Mouse (Mus musculus): ENCODE data around the gene Stac3. TPM values are rescaled to one million over a fixed set of nuclear protein-coding genes. Genes with fewer than 3 reads are reported as not detected.

Gene Stac3
- polyA plus RNA-seq, 1 experiment from 2014 or later = not detected

- Histone ChIP-seq H3K36me3 (ENCODE audit: insufficient read depth) (peaks cover 9% of the 10 kb centered on the region; the same call in 1 of the 2 replicates), H3K4me3 (ENCODE audit: low read depth, low read length) (no peak overlapping the region), H3K9me3 (ENCODE audit: low read depth, low read length) (no peaks in the 10 kb centered on the region), H3K27ac (ENCODE audit: low read depth) (no peak overlapping the region), H3K9ac (no peak overlapping the region), H3K27me3 (ENCODE audit: insufficient read depth, low read length) (peaks cover 64% of the 10 kb centered on the region), H3K4me2 (no peak overlapping the region), H3K4me1 (ENCODE audit: insufficient read depth) (peaks cover 12% of the 10 kb centered on the region; the same call in 1 of the 2 replicates)
- TF ChIP-seq CTCF (IDR thresholded peaks at IDR 0.05; ENCODE audit: low read depth) = no peak
- DNase-seq (no peak), ATAC-seq (ENCODE audit: insufficient read depth) (no peak)
- WGBS = 6% methylated on average over 23 of the region's 23 CpGs
These were observed 23.3 kb downstream of the Stac3 start for GRCm38 (mm10) chr10:127524646-127525255.

- Histone ChIP-seq H3K9me3 (ENCODE audit: low read depth, low read length) (no peaks in the 10 kb centered on the region), H3K4me2 (peak overlapping the region; percentile 55), H3K27ac (ENCODE audit: low read depth) (no peak overlapping the region), H3K36me3 (ENCODE audit: insufficient read depth) (no peaks in the 10 kb centered on the region), H3K4me1 (ENCODE audit: insufficient read depth) (peaks cover 9% of the 10 kb centered on the region; the same call in 1 of the 2 replicates), H3K9ac (0 out of 2 replicates have a peak overlapping the region, but pooled peaks have one; percentile 20), H3K27me3 (ENCODE audit: insufficient read depth, low read length) (peaks cover 77% of the 10 kb centered on the region), H3K4me3 (ENCODE audit: low read depth, low read length) (peak overlapping the region; percentile 27)
- WGBS = 2% methylated on average over 26 of the region's 26 CpGs
- no peak for TF ChIP-seq CTCF (IDR thresholded peaks at IDR 0.05; ENCODE audit: low read depth)
- DNase-seq = no peak
- ATAC-seq (ENCODE audit: insufficient read depth) = no peak
These were observed 24.6 kb downstream of the Stac3 start for GRCm38 (mm10) chr10:127526048-127526447.

GRCm38 (mm10) chr10:127526681-127527080 is 25.2 kb downstream of the Stac3 start:
- DNase-seq = peak; percentile 75
- WGBS = under 1% methylated on average over 26 of the region's 26 CpGs
- Histone ChIP-seq H3K4me1 (ENCODE audit: insufficient read depth) (peaks cover 4% of the 10 kb centered on the region; the same call in 1 of the 2 replicates), H3K27ac (ENCODE audit: low read depth) (no peak overlapping the region), H3K4me2 (peak overlapping the region; percentile 55), H3K36me3 (ENCODE audit: insufficient read depth) (no peaks in the 10 kb centered on the region), H3K9me3 (ENCODE audit: low read depth, low read length) (no peaks in the 10 kb centered on the region), H3K4me3 (ENCODE audit: low read depth, low read length) (peak overlapping the region; percentile 27), H3K9ac (peak overlapping the region; percentile 20; the same call in 1 of the 2 replicates), H3K27me3 (ENCODE audit: insufficient read depth, low read length) (peaks cover 84% of the 10 kb centered on the region)
- peak; percentile 22; the same call in 1 of the 2 replicates for ATAC-seq (ENCODE audit: insufficient read depth)
- TF ChIP-seq CTCF (IDR thresholded peaks at IDR 0.05; ENCODE audit: low read depth) = peak; percentile 44

- Histone ChIP-seq H3K4me2 (no peak overlapping the region), H3K4me1 (ENCODE audit: insufficient read depth) (peaks cover 4% of the 10 kb centered on the region; the same call in 1 of the 2 replicates), H3K27me3 (ENCODE audit: insufficient read depth, low read length) (peaks cover 92% of the 10 kb centered on the region), H3K9ac (no peak overlapping the region), H3K9me3 (ENCODE audit: low read depth, low read length) (no peaks in the 10 kb centered on the region), H3K36me3 (ENCODE audit: insufficient read depth) (no peaks in the 10 kb centered on the region), H3K27ac (ENCODE audit: low read depth) (no peak overlapping the region), H3K4me3 (ENCODE audit: low read depth, low read length) (no peak overlapping the region)
- 0 out of 2 replicates have a peak, but pooled peaks have one; percentile 5 for ATAC-seq (ENCODE audit: insufficient read depth)
- no peak for TF ChIP-seq CTCF (IDR thresholded peaks at IDR 0.05; ENCODE audit: low read depth)
- no peak for DNase-seq
- 6% methylated on average over 17 of the region's 17 CpGs for WGBS
These were observed 26.0 kb downstream of the Stac3 start for GRCm38 (mm10) chr10:127527481-127527880.

GRCm38 (mm10) chr10:127530945-127531344 is 29.5 kb downstream of the Stac3 start:
- no peak for DNase-seq

GRCm38 (mm10) chr10:127531548-127531947 is 30.1 kb downstream of the Stac3 start:
- Histone ChIP-seq H3K4me1 (ENCODE audit: insufficient read depth) (no peaks in the 10 kb centered on the region), H3K27ac (ENCODE audit: low read depth) (no peak overlapping the region), H3K27me3 (ENCODE audit: insufficient read depth, low read length) (peaks cover 100% of the 10 kb centered on the region), H3K36me3 (ENCODE audit: insufficient read depth) (no peaks in the 10 kb centered on the region), H3K9me3 (ENCODE audit: low read depth, low read length) (no peaks in the 10 kb centered on the region), H3K4me2 (no peak overlapping the region), H3K4me3 (ENCODE audit: low read depth, low read length) (no peak overlapping the region), H3K9ac (no peak overlapping the region)
- WGBS = 1% methylated on average over 4 of the region's 4 CpGs
- TF ChIP-seq CTCF (IDR thresholded peaks at IDR 0.05; ENCODE audit: low read depth) = no peak
- no peak for DNase-seq
- no peak for ATAC-seq (ENCODE audit: insufficient read depth)

More at GRCm38 (mm10) chr10:127530945-127531344, 29.5 kb downstream of the Stac3 start:
- Histone ChIP-seq H3K4me1 (ENCODE audit: insufficient read depth) (peaks cover 4% of the 10 kb centered on the region; the same call in 1 of the 2 replicates), H3K27me3 (ENCODE audit: insufficient read depth, low read length) (peaks cover 100% of the 10 kb centered on the region), H3K27ac (ENCODE audit: low read depth) (no peak overlapping the region), H3K36me3 (ENCODE audit: insufficient read depth) (no peaks in the 10 kb centered on the region), H3K4me2 (peak overlapping the region; percentile 32; the same call in 1 of the 2 replicates), H3K9ac (no peak overlapping the region), H3K9me3 (ENCODE audit: low read depth, low read length) (no peaks in the 10 kb centered on the region), H3K4me3 (ENCODE audit: low read depth, low read length) (peak overlapping the region; percentile 7; the same call in 1 of the 2 replicates)
- no peak for TF ChIP-seq CTCF (IDR thresholded peaks at IDR 0.05; ENCODE audit: low read depth)
- ATAC-seq (ENCODE audit: insufficient read depth) = no peak
- 0% methylated on average over 20 of the region's 25 CpGs for WGBS
